Mouse (Mus musculus) thymus, postnatal 25 days (tissue): ENCODE data around the gene Heatr1.
"Not testable (repeated sequence)": the region's sequence is repeated elsewhere in the genome, so short reads cannot be mapped to it uniquely, and the experiment has no call there.

ENCODE experiments used
- DNase-seq: peaks from one replicate; pipeline ENCODE4 v3.0.0; 2022

The Heatr1 gene

DNA sequence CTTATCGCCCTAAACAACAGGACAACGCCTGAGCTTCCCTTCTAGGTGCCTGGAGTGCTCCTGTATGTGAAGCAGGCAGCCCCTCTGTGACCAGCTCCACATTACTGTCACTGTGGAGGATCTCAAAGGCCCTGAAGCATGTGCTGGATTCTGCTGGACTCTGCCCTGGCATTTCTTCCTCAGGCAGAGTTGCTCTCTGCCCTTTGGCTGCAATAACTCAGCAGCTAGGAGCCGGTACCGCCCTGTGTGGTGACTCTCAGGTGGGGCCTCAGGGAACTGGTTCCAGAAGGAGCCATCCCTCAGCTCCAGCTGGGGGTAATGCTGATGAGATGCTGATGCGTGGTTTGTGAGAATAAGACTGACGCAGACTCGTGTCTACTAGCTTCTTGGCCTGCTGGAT lies 61.9 kb downstream of the Heatr1 start:
- no peak for DNase-seq

DNA sequence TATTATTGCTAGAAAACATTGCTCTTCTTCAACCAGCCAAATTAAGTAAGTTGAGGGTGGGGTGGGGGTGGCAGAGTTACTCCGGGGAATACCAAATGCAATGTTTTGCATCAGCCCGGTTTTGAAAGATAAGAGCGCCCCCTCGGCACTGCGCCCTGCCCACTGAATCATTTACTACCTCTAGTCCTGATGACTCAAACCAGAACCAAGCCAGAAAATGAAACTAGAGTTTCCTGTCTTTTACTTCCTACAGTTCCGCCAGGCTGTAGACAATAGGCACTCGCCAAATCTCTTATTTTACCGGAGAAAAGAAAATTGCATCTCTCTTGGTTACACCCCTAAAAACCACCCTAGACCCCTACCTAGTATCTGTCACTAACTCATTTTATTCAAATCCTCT lies 65.6 kb downstream of the Heatr1 start:
- peak; percentile 73 for DNase-seq

DNA sequence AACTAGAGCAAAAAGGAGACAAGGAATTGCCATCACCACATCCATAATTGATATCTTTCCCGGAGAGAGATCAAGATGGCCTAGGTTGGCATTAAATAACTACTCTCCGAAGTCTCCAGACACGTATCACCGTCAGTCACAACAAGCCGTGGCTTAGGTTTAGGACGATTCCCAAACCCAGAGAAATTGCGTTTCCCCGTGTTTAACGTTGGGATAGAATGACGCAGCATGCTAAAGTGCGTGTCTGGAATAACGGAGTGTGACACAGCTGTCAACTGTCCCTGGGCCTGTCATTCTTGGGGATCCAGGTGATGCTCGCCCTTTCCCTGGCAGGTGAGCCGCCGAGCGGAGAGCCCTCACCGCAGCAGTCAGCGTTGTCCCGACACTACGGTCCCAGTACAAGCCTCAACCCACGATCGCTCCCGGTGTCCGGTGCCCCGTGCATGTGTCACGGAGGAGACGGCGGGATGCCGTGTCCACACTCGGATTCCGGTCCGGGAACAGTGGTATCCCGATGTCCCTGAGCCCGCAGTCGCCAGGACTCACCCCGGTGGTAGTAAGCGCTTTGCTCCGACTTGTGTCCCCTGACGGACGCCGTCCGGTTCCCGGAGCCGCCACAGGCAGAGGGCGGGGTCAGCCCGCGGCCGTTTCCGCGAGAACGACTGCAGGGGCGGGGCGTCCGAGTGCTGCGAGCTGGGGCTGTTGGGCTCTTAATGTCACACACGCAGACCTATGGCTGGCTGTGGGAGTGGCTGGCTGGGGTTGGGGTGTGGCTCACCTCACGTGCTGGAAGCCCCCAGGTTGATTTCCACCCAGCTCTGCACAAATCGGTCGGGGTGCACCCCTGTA lies 66.3 kb downstream of the Heatr1 start:
- peak; percentile 94 for DNase-seq

DNA sequence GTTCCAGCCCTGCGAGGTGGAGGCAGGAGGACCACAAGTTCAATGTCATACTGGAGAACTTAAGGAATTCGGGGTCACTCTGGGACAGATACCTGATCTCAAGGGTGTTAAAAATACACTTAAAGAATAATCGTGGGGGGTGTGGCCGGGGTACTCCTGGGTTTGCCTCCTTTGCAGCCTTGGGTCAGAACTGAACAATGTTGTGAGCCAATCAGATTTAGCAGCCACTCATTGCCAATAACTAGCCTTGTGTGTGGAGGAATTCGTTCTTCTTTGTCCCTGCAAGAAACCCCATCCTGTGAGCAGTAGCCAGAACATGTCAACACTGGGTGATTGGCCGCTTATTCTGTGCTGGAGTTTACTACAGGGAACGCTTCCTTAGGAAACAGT lies 66.9 kb downstream of the Heatr1 start:
- no peak for DNase-seq

DNA sequence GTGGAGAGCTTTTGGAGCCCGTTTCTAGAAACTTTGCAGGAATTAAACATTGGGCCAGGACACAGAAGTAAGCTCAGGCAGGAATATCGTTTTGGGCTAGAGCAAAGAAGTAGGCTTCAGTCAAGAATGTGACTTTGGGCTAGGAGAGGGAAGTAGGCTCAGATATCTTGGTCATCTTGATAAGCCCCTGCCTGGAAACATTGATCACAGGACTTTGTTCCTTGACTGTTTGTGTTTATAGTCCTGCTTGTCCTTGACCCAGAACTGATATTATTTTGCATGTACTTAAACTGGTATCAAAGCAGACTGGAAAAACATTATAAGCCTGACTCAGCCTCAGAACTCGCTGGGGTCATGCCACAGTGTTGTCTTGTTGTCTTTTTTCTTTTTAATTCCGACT lies 67.8 kb downstream of the Heatr1 start:
- no peak for DNase-seq

DNA sequence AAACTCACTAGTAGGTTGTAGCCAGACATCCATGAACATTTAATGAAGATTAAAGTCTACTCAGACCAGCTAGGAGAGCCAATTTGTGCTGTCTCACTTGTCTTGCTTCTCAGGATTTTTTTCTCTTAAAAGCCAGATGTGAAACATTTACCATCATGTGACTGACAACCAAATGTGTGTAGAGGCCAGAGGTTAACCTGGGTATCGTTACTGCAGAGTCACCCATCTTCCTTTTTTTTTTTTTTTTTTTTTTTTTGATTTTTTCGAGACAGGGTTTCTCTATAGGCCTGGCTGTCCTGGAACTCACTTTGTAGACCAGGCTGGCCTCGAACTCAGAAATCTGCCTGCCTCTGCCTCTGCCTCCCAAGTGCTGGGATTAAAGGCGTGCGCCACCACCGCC lies 69.3 kb downstream of the Heatr1 start:
- not testable (repeated sequence) for DNase-seq

DNA sequence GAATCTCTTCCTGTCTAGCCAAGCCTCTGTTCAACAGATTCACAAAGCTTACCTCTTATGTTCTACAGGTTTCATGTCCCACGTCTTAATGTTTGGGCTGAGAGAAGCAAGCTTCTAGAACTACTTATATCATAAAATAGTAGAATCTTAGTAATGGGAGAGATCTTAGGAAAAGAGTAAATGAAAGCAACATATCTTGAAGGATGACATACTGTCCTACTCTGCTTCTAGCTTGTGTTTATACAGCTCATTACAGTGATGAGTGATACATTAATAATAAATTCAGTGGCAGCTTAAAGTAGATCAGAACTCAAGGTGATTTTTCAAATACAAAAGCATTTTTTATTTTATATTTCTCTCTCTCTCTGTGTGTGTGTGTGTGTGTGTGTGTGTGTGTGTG lies 70.0 kb downstream of the Heatr1 start, which contains the start of gene Lgals8:
Lgals8 (minus strand) TSS at position 101 of the 400 bp plus-strand sequence.
- no peak for DNase-seq

DNA sequence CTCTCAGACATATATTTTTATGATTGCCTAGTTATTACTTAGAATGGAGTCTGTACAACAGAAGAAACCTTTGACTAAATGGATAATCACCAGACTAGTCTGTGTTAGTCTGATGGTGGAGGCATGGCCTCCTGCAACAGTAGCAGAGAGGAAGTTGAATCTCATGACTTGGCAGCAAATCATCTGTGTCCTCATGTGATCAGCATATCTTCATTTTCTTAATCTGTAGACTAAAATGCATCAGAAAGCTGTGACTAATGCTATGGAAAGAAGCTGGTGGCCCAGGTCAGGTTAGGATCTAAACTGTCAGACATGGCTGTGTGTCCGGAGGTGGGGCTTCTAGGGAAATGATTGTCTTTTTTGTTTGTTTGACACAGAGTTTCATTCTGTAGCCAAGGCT lies 73.7 kb downstream of the Heatr1 start:
- no peak for DNase-seq

DNA sequence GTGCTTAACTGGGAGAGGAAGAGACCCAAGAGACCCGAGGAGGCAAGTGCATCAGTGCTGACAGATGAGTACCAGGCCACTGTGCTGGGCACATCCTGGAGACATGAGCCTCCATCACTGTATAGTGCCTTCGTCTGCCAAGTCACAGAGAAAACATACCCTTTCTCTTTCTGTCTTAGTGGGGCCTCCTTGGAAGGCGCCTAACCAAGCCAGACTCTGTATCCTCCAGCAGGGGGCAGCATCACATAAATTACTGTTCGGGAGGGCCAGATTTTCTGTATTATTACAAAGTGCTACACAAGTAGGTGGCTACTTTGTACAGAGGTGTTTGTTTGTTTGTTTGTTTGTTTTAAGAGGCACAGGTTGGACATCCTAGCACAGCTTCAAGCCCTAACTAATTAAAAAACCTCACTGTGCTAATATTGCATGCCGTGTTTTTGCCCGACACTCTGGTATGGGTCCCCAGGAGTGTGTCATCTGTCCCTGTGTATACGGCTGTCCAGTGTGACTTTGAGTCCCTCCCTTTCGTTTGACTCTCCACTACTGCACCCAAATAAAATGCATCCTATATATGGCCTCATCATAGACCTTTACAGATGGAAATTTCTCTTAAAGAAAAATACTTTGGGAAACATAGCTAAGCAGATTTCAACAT lies 79.0 kb downstream of the Heatr1 start:
- DNase-seq: peak; percentile 85

DNA sequence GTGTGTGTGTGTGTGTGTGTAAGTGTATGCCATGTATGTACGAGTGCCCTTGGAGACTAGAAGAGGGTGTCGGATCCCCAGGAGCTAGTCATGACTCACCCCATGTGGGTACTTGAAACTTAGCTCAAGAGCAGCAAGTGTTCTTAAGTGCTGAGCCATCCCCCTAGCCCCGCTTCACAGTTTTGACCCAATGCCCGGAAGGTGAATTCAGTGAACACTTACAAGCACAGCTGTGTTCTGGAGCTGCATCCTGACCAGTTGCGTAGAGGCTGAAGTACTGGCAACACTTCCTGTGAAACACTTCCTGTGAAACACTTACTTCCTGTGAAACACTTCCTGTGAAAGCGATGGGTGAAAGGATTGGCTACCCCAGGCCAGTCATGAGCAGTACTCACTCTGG lies 80.4 kb downstream of the Heatr1 start:
- DNase-seq: peak; percentile 30

DNA sequence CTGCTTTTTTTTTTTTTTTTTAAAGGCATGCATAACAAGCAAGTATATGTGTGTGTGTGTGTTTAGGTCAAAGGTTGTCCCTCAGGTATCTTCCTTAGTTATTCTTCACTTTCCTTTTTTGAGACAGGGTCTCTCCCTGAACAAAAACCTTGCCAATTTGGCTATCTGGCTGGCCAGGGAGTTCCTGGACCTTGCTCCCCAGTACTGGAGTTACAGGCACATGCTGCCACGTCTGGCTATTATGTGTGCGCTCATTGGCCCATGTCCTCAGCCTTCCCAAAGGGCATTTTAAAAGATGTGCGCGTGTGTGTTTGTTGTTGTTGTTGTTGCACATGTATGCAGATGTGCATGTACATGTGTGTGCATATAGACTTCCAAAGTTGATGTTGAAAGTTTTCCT lies 82.1 kb downstream of the Heatr1 start:
- no peak for DNase-seq

DNA sequence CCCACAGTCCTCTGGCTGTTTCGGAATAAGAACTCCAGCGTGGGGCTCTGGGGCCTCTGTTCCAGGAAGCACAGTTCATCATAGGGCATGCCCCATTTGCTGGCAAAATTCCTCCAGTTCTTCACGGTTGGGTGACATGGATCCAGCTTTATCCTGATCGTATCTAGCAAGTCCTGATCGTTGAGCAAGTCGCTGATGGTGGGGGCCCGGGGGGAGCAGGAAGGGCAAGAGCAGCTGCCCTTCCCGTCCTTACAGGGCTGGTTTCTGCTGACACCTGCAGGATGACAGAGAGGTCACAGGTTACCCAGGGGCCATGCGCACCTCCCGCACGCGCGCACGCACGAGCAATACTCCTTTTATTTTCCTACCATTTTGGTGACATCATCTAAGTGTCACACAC lies 83.5 kb downstream of the Heatr1 start:
- DNase-seq: no peak

DNA sequence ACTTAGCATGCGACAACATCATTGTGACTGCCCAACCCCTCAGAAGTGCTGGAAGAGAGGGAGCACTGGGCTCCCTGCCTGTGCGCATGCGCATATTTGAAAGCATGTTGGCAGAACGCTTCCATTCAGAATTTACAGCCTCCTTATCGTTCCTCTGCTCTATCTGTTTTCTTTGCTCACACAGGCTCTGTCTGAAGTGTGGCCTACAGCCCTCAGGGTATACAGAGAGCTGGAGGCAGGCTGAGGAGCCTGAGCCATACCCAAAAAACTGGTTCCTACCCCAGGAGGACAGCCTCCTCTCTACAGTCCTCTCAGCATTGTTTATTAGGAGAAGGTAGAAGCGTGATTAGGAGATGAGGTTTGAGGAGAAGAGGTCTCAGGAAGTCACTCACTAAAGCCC lies 85.0 kb downstream of the Heatr1 start:
- no peak for DNase-seq

DNA sequence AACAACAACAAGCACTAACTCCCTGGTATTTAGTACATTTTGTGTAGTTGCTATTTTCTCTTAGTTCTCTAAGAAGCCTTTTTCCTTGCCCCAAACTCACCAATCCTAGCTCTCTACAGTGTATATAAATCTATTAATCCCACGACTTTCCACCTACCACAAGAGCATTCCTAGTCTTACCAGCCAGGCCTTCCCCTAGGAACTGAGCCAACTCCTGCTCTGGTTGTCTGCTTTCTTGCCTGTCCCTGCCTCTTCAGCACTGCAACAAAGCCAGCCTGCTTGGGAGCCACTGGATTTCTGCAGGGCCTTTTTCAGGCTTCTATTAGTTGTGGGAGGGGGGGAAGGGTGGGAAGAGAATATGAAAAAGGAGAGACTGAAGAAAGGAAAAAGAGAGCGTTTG lies 90.4 kb downstream of the Heatr1 start:
- DNase-seq: no peak

DNA sequence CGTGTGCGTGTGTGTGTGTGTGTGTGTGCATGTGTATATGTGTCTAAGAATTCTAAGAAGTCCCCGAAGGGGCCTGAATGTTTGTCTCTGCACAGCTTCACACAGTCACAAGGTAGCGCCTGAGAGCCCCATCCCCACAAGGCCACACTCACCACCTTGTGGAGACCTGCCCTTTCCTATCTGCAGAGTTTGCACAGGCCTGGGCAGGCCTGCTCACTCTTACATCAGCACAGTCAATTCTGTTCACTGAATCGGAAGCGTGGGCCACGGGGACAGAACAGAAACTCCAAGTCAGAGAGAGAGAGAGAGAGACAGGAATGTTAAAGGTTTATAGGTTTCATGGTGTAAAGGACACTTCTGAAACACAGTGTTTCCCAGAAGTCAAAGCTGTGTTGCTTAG lies 90.8 kb downstream of the Heatr1 start:
- DNase-seq: peak; percentile 24
